Mouse (Mus musculus): ENCODE results near the gene Olfr1329. TPM values are rescaled to one million over a fixed set of nuclear protein-coding genes. Genes with fewer than 3 reads are reported as not detected.
"Not testable (repeated sequence)": the region's sequence is repeated elsewhere in the genome, so short reads cannot be mapped to it uniquely, and the experiment has no call there.

Gene Olfr1329
- not detected for total RNA-seq (2021)

GRCm38 (mm10) chr4:118917365-118917764, at the start of gene Olfr1329:
TSS of gene Olfr1329 (minus strand) at chr4:118917465.
- DNase-seq (ENCODE audit: extremely low spot score in 1 of 2, low spot score in 2 of 2); intact Hi-C loops (cut with DNase I): not testable (repeated sequence)

GRCm38 (mm10) chr4:118961141-118961628, 43.9 kb upstream of the Olfr1329 start, which contains the start of gene Lao1:
TSS of gene Lao1 (plus strand) at chr4:118961578.
- intact Hi-C loops (cut with DNase I) = no loop called here
- DNase-seq (ENCODE audit: extremely low spot score in 1 of 2, low spot score in 2 of 2) = peak in 1 of 2 experiments; percentile 33

- intact Hi-C loops (cut with DNase I) = no loop called here
- DNase-seq (ENCODE audit: extremely low spot score in 1 of 2, low spot score in 2 of 2) = no peak
Measured at GRCm38 (mm10) chr4:118958812-118959211, 41.5 kb upstream of the Olfr1329 start.

DNA sequence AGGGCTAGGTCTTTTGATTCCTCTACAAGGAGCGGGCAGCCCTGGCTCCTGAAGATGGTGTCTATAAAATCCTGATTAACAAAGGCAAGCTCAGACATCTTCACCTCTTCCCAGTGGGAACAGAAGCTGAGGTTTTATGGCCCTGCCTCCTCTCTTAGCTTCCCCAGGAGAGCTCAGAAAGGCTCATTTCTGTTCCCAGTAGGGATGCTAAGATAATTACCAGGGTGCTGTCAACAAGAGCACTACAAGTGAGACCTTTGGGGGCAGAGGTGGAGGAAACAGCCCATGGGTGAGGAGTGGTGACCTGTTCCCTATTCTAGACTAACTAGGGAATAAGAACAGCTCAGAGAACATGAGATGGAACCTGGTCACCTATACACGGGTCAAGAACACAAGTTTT, 21.2 kb upstream of the Olfr1329 start, which contains the start of gene Olfr1328:
TSS of gene Olfr1328 (minus strand) at position 101 of the 400 bp plus-strand sequence.
- no peak for DNase-seq (ENCODE audit: extremely low spot score in 1 of 2, low spot score in 2 of 2)
- intact Hi-C loops (cut with DNase I) = no loop called here

DNA sequence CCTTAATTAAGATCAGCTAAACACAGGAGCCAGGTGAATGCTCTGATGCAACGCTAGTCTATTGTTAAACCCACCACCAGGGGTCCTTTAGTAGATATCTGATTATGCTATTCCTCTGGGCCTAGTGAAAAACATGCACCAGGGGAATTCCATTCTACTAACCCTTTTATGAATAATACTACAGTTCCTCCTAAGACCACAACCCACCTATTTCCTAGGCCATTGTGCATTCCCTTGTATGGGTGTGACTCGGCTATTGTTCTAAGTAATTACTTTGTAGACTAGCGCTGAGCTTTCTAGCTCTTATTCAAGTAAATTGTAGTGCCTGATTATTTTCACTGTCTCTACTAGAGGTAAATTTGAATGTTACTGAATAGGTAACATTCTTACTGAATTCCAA, 14.1 kb upstream of the Olfr1329 start:
- DNase-seq (ENCODE audit: extremely low spot score in 1 of 2, low spot score in 2 of 2); intact Hi-C loops (cut with DNase I): not testable (repeated sequence)

- no peak for DNase-seq (ENCODE audit: extremely low spot score in 1 of 2, low spot score in 2 of 2)
- intact Hi-C loops (cut with DNase I) = no loop called here
Measured at GRCm38 (mm10) chr4:118901981-118902380, 15.3 kb downstream of the Olfr1329 start.

DNA sequence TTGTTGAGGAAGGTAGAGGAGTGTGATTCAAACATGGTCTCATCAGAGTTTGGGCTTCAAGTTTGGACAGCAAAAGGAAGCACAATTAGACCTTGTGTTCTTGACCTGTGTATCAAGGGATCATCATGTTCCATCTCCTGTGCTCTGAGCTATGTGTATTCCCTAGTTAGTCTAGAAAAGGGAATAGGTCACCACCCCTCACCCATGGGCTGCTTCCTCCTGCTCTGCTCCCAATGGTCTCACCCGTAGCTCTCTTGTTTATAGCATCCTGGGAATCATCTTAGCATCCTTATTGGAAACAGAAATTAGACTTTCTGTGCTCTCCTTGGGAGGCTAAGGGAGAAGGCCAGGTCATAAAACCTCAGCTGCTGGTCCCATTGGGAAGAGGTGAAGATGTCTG, 29.0 kb downstream of the Olfr1329 start, which contains the start of gene Olfr1330:
TSS of gene Olfr1330 (plus strand) at position 301 of the 400 bp plus-strand sequence.
- no peak for DNase-seq (ENCODE audit: extremely low spot score in 1 of 2, low spot score in 2 of 2)
- intact Hi-C loops (cut with DNase I) = no loop called here

DNA sequence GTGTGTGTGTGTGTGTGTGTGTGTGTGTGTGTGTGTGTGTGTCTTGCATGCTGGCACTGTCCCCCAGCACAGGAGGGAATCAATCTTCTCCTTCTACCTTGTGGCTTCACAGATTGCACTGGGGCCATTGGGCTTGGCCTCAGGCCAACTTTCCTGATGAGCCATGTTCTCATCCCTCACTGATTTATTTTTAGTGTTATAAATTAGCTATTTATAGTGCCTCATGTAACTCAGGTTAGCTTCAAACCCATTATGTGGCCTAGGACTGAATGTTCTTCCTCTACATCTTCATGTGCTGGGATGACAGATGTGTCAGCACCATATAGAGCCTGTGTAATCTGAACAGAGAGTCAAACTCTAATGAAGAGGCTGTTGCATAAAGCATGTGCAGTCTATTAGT, 49.7 kb downstream of the Olfr1329 start:
- no peak for DNase-seq (ENCODE audit: extremely low spot score in 1 of 2, low spot score in 2 of 2)
- intact Hi-C loops (cut with DNase I) = no loop called here

Other genes with a start within 250 kb of the Olfr1329 start
- gene Olfr1342, start 224.7 kb downstream of the Olfr1329 start, total RNA-seq (2021) = not detected
- gene Olfr1341, start 213.9 kb downstream of the Olfr1329 start, total RNA-seq (2021) = not detected
- not detected for gene Olfr1340, start 197.3 kb downstream of the Olfr1329 start, total RNA-seq (2021)
- gene Olfr1339, start 185.3 kb downstream of the Olfr1329 start, total RNA-seq (2021) = not detected
- gene Olfr1338, start 158.7 kb downstream of the Olfr1329 start, total RNA-seq (2021) = not detected
- gene Olfr1337, start 134.9 kb downstream of the Olfr1329 start, total RNA-seq (2021) = not detected
- not detected for gene Olfr1335, start 107.5 kb downstream of the Olfr1329 start, total RNA-seq (2021)
- gene Olfr1333, start 81.2 kb downstream of the Olfr1329 start, total RNA-seq (2021) = not detected
- gene Olfr1331, start 52.8 kb downstream of the Olfr1329 start, total RNA-seq (2021) = not detected
- not detected for gene Olfr1330, start 28.9 kb downstream of the Olfr1329 start, total RNA-seq (2021)
- gene Olfr1328, start 21.1 kb upstream of the Olfr1329 start, total RNA-seq (2021) = not detected
- under 1 TPM in 1 of 2 experiments, not detected in 1; 0.92 TPM for gene Lao1, start 44.1 kb upstream of the Olfr1329 start, total RNA-seq (2021)
- 10 to 100 TPM; 46.2 to 70.9 TPM for gene Slc2a1, start 191.2 kb upstream of the Olfr1329 start, total RNA-seq (2021)